Mouse (Mus musculus): ENCODE results near the gene Slc8a1.

DNA sequence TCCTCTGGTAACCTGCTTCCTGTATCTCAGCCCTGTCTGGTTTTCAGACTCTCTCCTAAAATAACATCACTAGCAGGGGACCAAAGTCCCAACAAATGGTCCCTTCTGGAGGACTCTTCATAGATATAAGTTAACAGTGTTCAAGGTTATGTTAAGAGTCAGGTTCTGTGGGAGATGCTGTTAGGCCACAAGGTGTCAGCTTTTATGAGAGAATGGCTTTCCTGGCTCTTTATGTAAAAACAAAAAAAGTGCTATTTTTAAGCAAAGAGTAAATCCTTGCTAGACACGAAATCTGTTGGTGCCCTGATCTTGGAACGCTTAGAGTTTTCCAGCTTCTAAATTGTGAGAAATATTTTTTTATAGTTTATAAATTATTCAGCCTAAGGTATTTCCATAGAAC, 377.6 kb downstream of the Slc8a1 start:
- TF ChIP-seq HCFC1 (IDR thresholded peaks at IDR 0.05; ENCODE audit: borderline replicate concordance, insufficient read depth, low read length) (no peak), CHD2 (IDR thresholded peaks at IDR 0.05; ENCODE audit: low read depth, low read length) (no peak)

All from ES-E14 (cell line).